Comparison of ENCODE assay signal across 17 mouse cellular contexts in the genomic region with DNA sequence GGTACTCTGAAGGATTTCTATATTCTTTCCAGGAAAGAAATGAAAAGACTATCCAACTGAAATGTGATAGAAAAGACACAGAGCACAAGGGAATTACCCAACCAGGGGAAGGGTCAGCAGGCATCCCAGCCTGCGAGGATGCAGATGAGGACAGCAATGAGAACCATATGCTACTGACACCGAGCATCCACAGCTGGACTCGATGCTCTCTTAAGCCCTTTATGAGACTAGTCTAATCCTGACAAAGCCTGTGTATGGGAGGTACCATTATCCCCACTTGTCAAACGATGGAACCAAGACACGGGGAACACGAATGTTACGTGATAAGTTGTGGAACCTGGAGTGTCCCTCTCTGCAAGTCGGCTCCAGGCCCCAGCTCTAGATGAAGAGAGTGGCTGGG.
"Had no signal": no experiment of that assay in that cellular context is flagged by ENCODE, and none has a peak within 500 bp of the region (broad histone marks: within the 10 kb centered on the region; RNA-seq: fewer than 3 reads in every experiment).

No protein-coding gene starts in this region.

- H3K9me3 ChIP-seq: liver, embryonic 13.5 days; midbrain, embryonic 10.5 days; midbrain, embryonic 13.5 days; neural tube, embryonic 13.5 days had no signal

- H3K27ac ChIP-seq: liver, embryonic 13.5 days; macrophage; midbrain, embryonic 10.5 days; midbrain, embryonic 13.5 days; neural tube, embryonic 13.5 days had no signal

- H3K27me3 ChIP-seq: liver, embryonic 13.5 days; midbrain, embryonic 13.5 days; neural tube, embryonic 13.5 days had no signal

- H3K9ac ChIP-seq: liver, embryonic 13.5 days; midbrain, embryonic 13.5 days; neural tube, embryonic 13.5 days had no signal

- DNase-seq: kidney, adult 11 months; kidney, adult 8-10 months; kidney, postnatal 14 days; kidney, postnatal 4 days; liver, embryonic 13.5 days; lung, adult 2 months; lung, postnatal 14 days; retina, postnatal 1 day; right cerebral cortex, postnatal 25 days; spleen, adult 18-20 months; thymus, postnatal 25 days had no signal

- H3K4me3 ChIP-seq: liver, embryonic 13.5 days; midbrain, embryonic 10.5 days; midbrain, embryonic 13.5 days; myocyte; neural tube, embryonic 13.5 days had no signal

- H3K4me2 ChIP-seq: liver, embryonic 13.5 days; midbrain, embryonic 13.5 days; neural tube, embryonic 13.5 days had no signal

- ATAC-seq: midbrain, embryonic 13.5 days; midbrain, embryonic 16.5 days had no signal

- H3K4me1 ChIP-seq: midbrain, embryonic 13.5 days; neural tube, embryonic 13.5 days had no signal

- H3K36me3 ChIP-seq: liver, embryonic 13.5 days; midbrain, embryonic 10.5 days; midbrain, embryonic 13.5 days; neural tube, embryonic 13.5 days had no signal
